Comparison of ENCODE assay signal across 8 mouse cellular contexts in genomic region chr4:133660193-133661155, GRCm38 (mm10). TPM values are rescaled to one million over a fixed set of nuclear protein-coding genes. Genes with fewer than 3 reads are reported as not detected.
A peak's percentile ranks its signal among the peaks of the same experiment; 100 is the strongest.
DNase-seq lines count a peak whose midpoint lies in the region; ATAC-seq and TF ChIP-seq lines count a peak whose summit lies in the region.

No protein-coding gene starts in this region.

- no peaks in the 10 kb centered on the region for H3K9me3 ChIP-seq in forebrain, postnatal 0 days (ENCODE audit: low read length)

- ATAC-seq in forebrain, postnatal 0 days, result peak; percentile 84
- no peak; the same call in 1 of the 2 replicates for ATAC-seq in erythroblast, adult 5-6 weeks (replicated peaks; ENCODE audit: low FRiP score, poor library complexity, severe bottlenecking)

- DNase-seq in MN1 (ENCODE audit: low spot score), result peak; percentile 91
- peak; percentile 97 for DNase-seq in cerebellum, adult 11 months
- DNase-seq in forebrain, postnatal 0 days, result peak; percentile 91
- DNase-seq in heart, postnatal 25 days (ENCODE audit: low spot score), result peak; percentile 71
- peak; percentile 84 to 85 for DNase-seq in layer of hippocampus, adult 2 months (ENCODE audit: low spot score in 2 of 2)
- DNase-seq in lung, adult 2 months, result peak; percentile 72
- DNase-seq in ovary, postnatal 10 days (ENCODE audit: low spot score), result peak; percentile 69

- TF ChIP-seq POLR2A in lung, adult 2 months (IDR thresholded peaks at IDR 0.05; ENCODE audit: borderline replicate concordance, extremely low read depth, low read depth, low read length), result peak; percentile 36; the same call in 1 of the 2 replicates

- peak overlapping the region; percentile 34 for H3K4me2 ChIP-seq in forebrain, postnatal 0 days (ENCODE audit: low read depth)

- peaks cover 11% of the 10 kb centered on the region for H3K36me3 ChIP-seq in forebrain, postnatal 0 days (ENCODE audit: insufficient read depth)

- 9% methylated on average over 10 of the region's 10 CpGs for WGBS in forebrain, postnatal 0 days
- 6% methylated on average over 10 of the region's 10 CpGs for WGBS in lung, adult 2 months

- H3K4me1 ChIP-seq in forebrain, postnatal 0 days (ENCODE audit: insufficient read depth), result peaks cover 12% of the 10 kb centered on the region
- H3K4me1 ChIP-seq in lung, adult 2 months (ENCODE audit: control insufficient read depth, insufficient read depth, low read length), result peaks cover 18% of the 10 kb centered on the region

- H3K4me3 ChIP-seq in forebrain, postnatal 0 days (ENCODE audit: low read depth, low read length), result no peak overlapping the region
- peak overlapping the region; percentile 32 for H3K4me3 ChIP-seq in layer of hippocampus, adult 2 months
- peak overlapping the region; percentile 65 for H3K4me3 ChIP-seq in lung, adult 2 months (replicated peaks; ENCODE audit: extremely low read depth, low read depth, low read length)

- H3K27ac ChIP-seq in forebrain, postnatal 0 days (ENCODE audit: low read depth, low read length), result peak overlapping the region; percentile 60
- peak overlapping the region; percentile 91 for H3K27ac ChIP-seq in layer of hippocampus, adult 2 months

- no peak for TF ChIP-seq CTCF in forebrain, postnatal 0 days (IDR thresholded peaks at IDR 0.05; ENCODE audit: low read depth)
- TF ChIP-seq CTCF in layer of hippocampus, adult 2 months (conservative IDR thresholded peaks at IDR 0.05), result no peak
- no peak for TF ChIP-seq CTCF in lung, adult 2 months (IDR thresholded peaks at IDR 0.05; ENCODE audit: insufficient read depth, low read length)

- no peaks in the 10 kb centered on the region for H3K27me3 ChIP-seq in forebrain, postnatal 0 days (ENCODE audit: insufficient read depth, low read length)

- no peak overlapping the region; the same call in 1 of the 2 replicates for H3K9ac ChIP-seq in forebrain, postnatal 0 days

- intact Hi-C loops in heart, postnatal 25 days (cut with DNase I), result no loop called here

RNA-seq across cellular contexts. Expression of gene Zdhhc18, which starts 10.5 kb away (rescaled TPM):
- total RNA-seq in forebrain, postnatal 0 days (2014; rRNA removed), result 14.8 and 21.2 TPM in 2 replicates
- 9.3 and 9.6 TPM in 2 replicates for polyA plus RNA-seq in forebrain, postnatal 0 days (2015; fragmentation: Nextera tagmentation; extraction: Ambion mirVana)
- 10 to 100 TPM; 18.7 to 20.1 TPM for total RNA-seq in heart, postnatal 25 days (2021)
- total RNA-seq in layer of hippocampus, adult 2 months (2021), result 10 to 100 TPM; 37.1 to 38.0 TPM
- polyA plus RNA-seq in lung, adult 2 months (2012; rRNA removed), result 79.1 and 85.6 TPM in 2 replicates
- total RNA-seq in erythroblast, adult 5-6 weeks (2015; ENCODE audit: low replicate concordance), result 4.4 and 8.8 TPM in 2 replicates
- 3.8 and 8.8 TPM in 2 replicates for total RNA-seq in erythroblast, adult 5-6 weeks (2017; ENCODE audit: low replicate concordance)

RNA-seq across cellular contexts. Expression of gene Pigv, which starts 12.0 kb away (rescaled TPM):
- total RNA-seq in forebrain, postnatal 0 days (2014; rRNA removed), result 9.5 and 12.0 TPM in 2 replicates
- 9.2 and 12.5 TPM in 2 replicates for polyA plus RNA-seq in forebrain, postnatal 0 days (2015; fragmentation: Nextera tagmentation; extraction: Ambion mirVana)
- 10 to 100 TPM; 10.6 to 11.2 TPM for total RNA-seq in heart, postnatal 25 days (2021)
- 1 to 10 TPM; 9.1 to 9.7 TPM for total RNA-seq in layer of hippocampus, adult 2 months (2021)
- polyA plus RNA-seq in lung, adult 2 months (2012; rRNA removed), result 13.6 and 15.9 TPM in 2 replicates
- total RNA-seq in erythroblast, adult 5-6 weeks (2015; ENCODE audit: low replicate concordance), result 0.84 and 8.1 TPM in 2 replicates
- total RNA-seq in erythroblast, adult 5-6 weeks (2017; ENCODE audit: low replicate concordance), result 1.1 and 1.7 TPM in 2 replicates

RNA-seq across cellular contexts. Expression of gene Sfn, which starts 58.5 kb away (rescaled TPM):
- total RNA-seq in forebrain, postnatal 0 days (2014; rRNA removed), result 3.2 and 3.3 TPM in 2 replicates
- polyA plus RNA-seq in forebrain, postnatal 0 days (2015; fragmentation: Nextera tagmentation; extraction: Ambion mirVana), result 0.62 and 0.88 TPM in 2 replicates
- 1 to 10 TPM; 1.5 TPM for total RNA-seq in heart, postnatal 25 days (2021)
- 1 to 10 TPM; 1.6 to 1.8 TPM for total RNA-seq in layer of hippocampus, adult 2 months (2021)
- polyA plus RNA-seq in lung, adult 2 months (2012; rRNA removed), result 13.0 and 107 TPM in 2 replicates
- 0.84 TPM in 1 of 2 replicates, not detected in the other for total RNA-seq in erythroblast, adult 5-6 weeks (2015; ENCODE audit: low replicate concordance)
- 0.28 and 1.5 TPM in 2 replicates for total RNA-seq in erythroblast, adult 5-6 weeks (2017; ENCODE audit: low replicate concordance)
